Mouse (Mus musculus): ENCODE measurements around the gene Egln1. TPM values are rescaled to one million over a fixed set of nuclear protein-coding genes. Genes with fewer than 3 reads are reported as not detected.

Gene Egln1
- polyA plus RNA-seq, 1 experiment from 2014 or later: 4.3 TPM

DNA sequence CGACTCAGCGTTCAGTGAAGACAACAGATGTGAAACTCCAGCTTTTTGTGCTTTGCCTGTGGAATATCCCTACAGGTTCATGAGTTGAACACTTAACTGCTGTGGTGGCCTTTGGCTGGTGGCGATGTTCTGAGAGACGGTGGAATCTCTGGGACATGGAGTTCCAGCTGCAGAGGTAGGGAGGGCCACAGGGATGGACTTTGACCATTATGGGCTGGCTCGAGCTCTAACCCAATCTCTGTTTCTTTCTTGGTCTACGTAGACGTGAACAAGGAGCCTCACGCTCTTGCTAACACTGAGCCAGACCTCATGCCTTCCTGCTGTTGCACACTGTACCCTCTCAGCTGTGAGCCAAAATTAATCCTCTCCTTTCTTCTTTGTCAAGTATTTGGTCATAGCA is 15.8 kb upstream of the Egln1 start:
- Histone ChIP-seq H3K4me3 (no peak overlapping the region), H3K36me3 (no peaks in the 10 kb centered on the region), H3K27ac (no peak overlapping the region), H3K4me2 (no peak overlapping the region), H3K27me3 (replicated peaks) (peaks cover 5% of the 10 kb centered on the region; the same call in 1 of the 2 replicates), H3K9me3 (replicated peaks) (no peaks in the 10 kb centered on the region), H3K9ac (no peak overlapping the region), H3K4me1 (peaks cover 3% of the 10 kb centered on the region)
- ATAC-seq: no peak
- 80% methylated on average over 8 of the region's 8 CpGs for WGBS (ENCODE audit: insufficient replicate concordance)

DNA sequence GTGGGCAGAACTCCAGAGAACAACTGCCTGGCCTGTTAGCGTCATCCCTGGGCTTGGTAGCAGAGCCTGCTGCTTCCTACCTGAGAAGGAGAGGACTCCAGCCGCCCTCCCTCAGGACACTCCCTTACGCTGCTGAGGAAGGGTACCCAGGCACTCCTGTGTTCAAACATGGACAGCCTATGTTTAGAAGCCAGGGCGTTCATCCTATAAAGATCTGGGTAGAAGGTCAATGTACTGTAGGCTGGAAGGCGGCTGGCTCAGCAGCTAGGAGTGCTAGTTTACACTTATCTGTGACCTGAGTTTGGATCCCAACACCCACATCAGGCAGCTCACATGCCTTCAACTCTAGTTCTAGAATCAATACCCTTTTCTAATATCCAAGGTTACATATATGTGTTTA is 14.1 kb upstream of the Egln1 start:
- Histone ChIP-seq H3K27me3 (replicated peaks) (no peaks in the 10 kb centered on the region), H3K27ac (no peak overlapping the region), H3K9ac (no peak overlapping the region), H3K4me1 (peaks cover 13% of the 10 kb centered on the region), H3K4me3 (no peak overlapping the region), H3K9me3 (replicated peaks) (no peaks in the 10 kb centered on the region), H3K4me2 (no peak overlapping the region), H3K36me3 (no peaks in the 10 kb centered on the region)
- 78% methylated on average over 5 of the region's 5 CpGs for WGBS (ENCODE audit: insufficient replicate concordance)
- ATAC-seq: no peak

GRCm38 (mm10) chr8:124960226-124960880 is 11.2 kb upstream of the Egln1 start:
- Histone ChIP-seq H3K4me3 (no peak overlapping the region), H3K27ac (no peak overlapping the region), H3K36me3 (no peaks in the 10 kb centered on the region), H3K4me1 (peaks cover 13% of the 10 kb centered on the region), H3K9ac (no peak overlapping the region), H3K9me3 (replicated peaks) (no peaks in the 10 kb centered on the region), H3K27me3 (replicated peaks) (no peaks in the 10 kb centered on the region), H3K4me2 (no peak overlapping the region)
- WGBS (ENCODE audit: insufficient replicate concordance): 48% methylated on average over 8 of the region's 8 CpGs
- no peak for ATAC-seq

DNA sequence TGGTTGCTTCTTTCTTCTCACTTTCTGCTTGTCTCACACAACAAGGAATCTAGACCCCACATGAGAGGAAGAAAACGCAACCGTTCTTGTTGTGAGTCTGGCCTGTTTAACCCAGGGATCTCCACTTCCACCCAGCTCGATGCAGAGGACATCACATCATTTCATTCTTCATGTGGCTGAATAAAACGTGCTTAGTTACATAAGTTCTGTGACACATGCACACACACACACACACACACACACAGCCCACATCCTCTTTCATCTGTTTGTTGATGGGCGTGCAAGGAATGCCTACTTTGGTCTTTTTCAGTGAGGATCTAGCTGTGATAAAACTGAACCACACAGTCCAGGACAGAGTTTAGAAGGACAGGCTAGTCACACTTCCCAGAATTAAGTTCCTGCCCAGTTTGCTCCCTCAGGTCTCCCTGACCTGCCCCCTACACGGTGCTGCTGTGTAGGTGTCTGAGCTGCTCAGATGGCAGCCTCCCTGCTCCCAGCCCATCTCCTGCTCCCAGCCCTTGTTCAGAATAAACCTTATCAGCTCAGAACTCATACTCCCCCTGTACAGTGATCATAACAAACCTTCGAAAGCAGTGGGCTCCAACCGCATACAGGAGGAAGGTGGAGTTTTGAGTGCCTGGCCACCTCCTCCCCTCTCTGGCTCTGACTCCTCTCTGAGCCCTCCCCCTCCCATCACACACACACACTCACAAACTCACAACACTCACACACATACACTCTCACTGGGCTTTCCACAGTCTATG is 10.5 kb upstream of the Egln1 start:
- H3K27ac ChIP-seq: no peak overlapping the region
- H3K9me3 ChIP-seq (replicated peaks): no peaks in the 10 kb centered on the region
- no peaks in the 10 kb centered on the region for H3K36me3 ChIP-seq
- WGBS (ENCODE audit: insufficient replicate concordance): 38% methylated on average over 8 of the region's 8 CpGs
- peaks cover 13% of the 10 kb centered on the region for H3K4me1 ChIP-seq
- ATAC-seq: peak; percentile 35; the same call in 1 of the 2 replicates
- no peak overlapping the region for H3K4me3 ChIP-seq
- H3K9ac ChIP-seq: no peak overlapping the region
- H3K27me3 ChIP-seq (replicated peaks): no peaks in the 10 kb centered on the region
- no peak overlapping the region for H3K4me2 ChIP-seq

GRCm38 (mm10) chr8:124954572-124955082 is 5.5 kb upstream of the Egln1 start:
- 69% methylated on average over 8 of the region's 8 CpGs for WGBS (ENCODE audit: insufficient replicate concordance)
- no peak overlapping the region for H3K9ac ChIP-seq
- H3K27me3 ChIP-seq (replicated peaks): no peaks in the 10 kb centered on the region
- H3K4me2 ChIP-seq: no peak overlapping the region
- H3K4me1 ChIP-seq: peaks cover 22% of the 10 kb centered on the region
- no peaks in the 10 kb centered on the region for H3K36me3 ChIP-seq
- H3K4me3 ChIP-seq: no peak overlapping the region
- no peaks in the 10 kb centered on the region for H3K9me3 ChIP-seq (replicated peaks)
- no peak overlapping the region for H3K27ac ChIP-seq
- no peak for ATAC-seq

GRCm38 (mm10) chr8:124953188-124953587 is 4.1 kb upstream of the Egln1 start:
- no peak overlapping the region for H3K27ac ChIP-seq
- no peak for ATAC-seq
- H3K4me3 ChIP-seq: no peak overlapping the region
- H3K9ac ChIP-seq: no peak overlapping the region
- no peaks in the 10 kb centered on the region for H3K36me3 ChIP-seq
- no peaks in the 10 kb centered on the region for H3K9me3 ChIP-seq (replicated peaks)
- peaks cover 3% of the 10 kb centered on the region for H3K27me3 ChIP-seq (replicated peaks)
- no peak overlapping the region for H3K4me2 ChIP-seq
- 68% methylated on average over 7 of the region's 7 CpGs for WGBS (ENCODE audit: insufficient replicate concordance)
- H3K4me1 ChIP-seq: peaks cover 19% of the 10 kb centered on the region

- WGBS (ENCODE audit: insufficient replicate concordance): 51% methylated on average over 2 of the region's 2 CpGs
- Histone ChIP-seq H3K9ac (no peak overlapping the region), H3K4me1 (peaks cover 42% of the 10 kb centered on the region), H3K27ac (no peak overlapping the region), H3K27me3 (replicated peaks) (peaks cover 25% of the 10 kb centered on the region), H3K36me3 (no peaks in the 10 kb centered on the region), H3K4me3 (no peak overlapping the region), H3K4me2 (peak overlapping the region; percentile 86; the same call in 1 of the 2 replicates), H3K9me3 (replicated peaks) (no peaks in the 10 kb centered on the region)
- no peak for ATAC-seq
These were observed 1.7 kb upstream of the Egln1 start for GRCm38 (mm10) chr8:124950865-124951264.

- H3K36me3 ChIP-seq: no peaks in the 10 kb centered on the region
- H3K9ac ChIP-seq: peak overlapping the region; percentile 80
- peak overlapping the region; percentile 73 for H3K27ac ChIP-seq
- 42% methylated on average over 10 of the region's 10 CpGs for WGBS (ENCODE audit: insufficient replicate concordance)
- peaks cover 50% of the 10 kb centered on the region for H3K4me1 ChIP-seq
- H3K4me2 ChIP-seq: peak overlapping the region; percentile 86
- ATAC-seq: no peak
- no peaks in the 10 kb centered on the region for H3K9me3 ChIP-seq (replicated peaks)
- H3K27me3 ChIP-seq (replicated peaks): peaks cover 25% of the 10 kb centered on the region
- H3K4me3 ChIP-seq: peak overlapping the region; percentile 68
These were observed 939 bp upstream of the Egln1 start for GRCm38 (mm10) chr8:124950069-124950456.

DNA sequence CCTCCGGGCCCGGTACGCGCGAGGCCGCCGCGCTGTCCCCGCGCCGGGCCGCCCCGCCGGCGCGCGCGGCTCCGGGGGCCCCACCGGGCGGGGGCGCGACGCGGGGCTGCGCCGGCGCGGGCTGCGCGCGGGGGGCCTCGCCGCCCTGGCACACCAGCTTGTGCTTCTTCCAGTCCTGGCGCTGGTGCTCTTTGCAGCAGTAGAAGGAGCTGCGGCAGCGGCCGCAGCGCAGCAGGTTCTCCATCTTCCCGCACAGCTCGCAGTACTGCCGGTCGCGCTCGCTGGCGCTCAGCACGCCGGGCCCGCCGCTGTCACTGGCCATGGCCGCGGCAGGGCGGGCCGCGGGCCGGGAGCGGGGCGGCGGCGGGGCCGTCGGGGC is 402 bp downstream of the Egln1 start:
- Histone ChIP-seq H3K27me3 (replicated peaks) (peaks cover 25% of the 10 kb centered on the region), H3K4me3 (peak overlapping the region; percentile 68), H3K27ac (peak overlapping the region; percentile 84), H3K4me2 (peak overlapping the region; percentile 94), H3K4me1 (peaks cover 58% of the 10 kb centered on the region), H3K9ac (peak overlapping the region; percentile 78), H3K9me3 (replicated peaks) (no peaks in the 10 kb centered on the region), H3K36me3 (0 out of 2 replicates have a peak, but pooled peaks cover 3% of the 10 kb centered on the region)
- ATAC-seq: peak; percentile 9; the same call in 1 of the 2 replicates
- under 1% methylated on average over 43 of the region's 62 CpGs for WGBS (ENCODE audit: insufficient replicate concordance)

DNA sequence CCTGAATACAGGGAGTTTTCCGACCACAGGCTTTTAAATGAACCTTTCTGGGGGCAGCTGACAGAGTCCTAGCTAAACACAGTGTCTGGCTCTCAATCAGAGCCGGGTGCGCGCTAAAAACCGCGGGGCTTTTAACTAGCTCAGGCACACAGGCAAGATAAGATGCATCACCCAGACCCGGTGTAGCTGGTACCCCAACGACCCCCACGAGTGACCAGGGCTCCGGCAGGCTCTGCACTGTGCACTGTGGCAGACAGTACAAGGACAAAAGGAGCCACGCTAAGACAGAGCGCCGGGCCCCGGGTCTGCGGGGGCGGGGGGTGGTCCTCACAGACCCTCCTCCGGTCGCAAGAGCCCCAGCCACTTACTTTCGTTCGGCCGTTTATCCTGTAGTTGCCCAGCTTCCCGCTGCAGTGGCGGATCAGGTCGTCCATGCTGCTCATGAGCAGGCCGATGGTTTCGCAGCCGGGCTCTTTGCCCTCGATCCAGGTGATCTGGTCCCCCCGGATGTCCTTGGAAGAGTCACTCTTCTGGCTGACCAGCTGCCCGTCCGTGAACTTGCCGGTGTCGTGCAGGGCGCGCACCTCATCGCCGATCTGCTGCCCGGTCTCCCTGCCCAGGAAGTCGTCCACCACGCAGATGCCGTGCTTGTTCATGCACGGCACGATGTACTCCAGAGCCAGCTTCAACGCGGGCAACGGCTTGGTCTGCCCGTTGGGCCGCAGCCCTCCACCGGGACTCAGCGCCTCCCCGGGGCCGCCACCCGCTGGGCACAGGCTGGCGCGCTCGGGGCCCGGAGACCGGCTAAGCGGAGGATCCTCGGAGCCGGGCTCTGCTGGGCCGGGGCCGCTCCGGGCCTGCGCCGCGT is 1.0 kb downstream of the Egln1 start:
- ATAC-seq: peak; percentile 5; the same call in 1 of the 2 replicates
- peaks cover 62% of the 10 kb centered on the region for H3K4me1 ChIP-seq

GRCm38 (mm10) chr8:124944406-124944805 is 4.7 kb downstream of the Egln1 start:
- H3K9me3 ChIP-seq (replicated peaks): no peaks in the 10 kb centered on the region
- H3K4me1 ChIP-seq: peaks cover 46% of the 10 kb centered on the region
- no peak overlapping the region for H3K27ac ChIP-seq
- no peak overlapping the region for H3K4me3 ChIP-seq
- peaks cover 25% of the 10 kb centered on the region for H3K27me3 ChIP-seq (replicated peaks)
- H3K9ac ChIP-seq: no peak overlapping the region
- H3K4me2 ChIP-seq: no peak overlapping the region
- H3K36me3 ChIP-seq: peaks cover 22% of the 10 kb centered on the region
- WGBS (ENCODE audit: insufficient replicate concordance): 76% methylated on average over 7 of the region's 7 CpGs
- no peak for ATAC-seq

More for the DNA sequence above, 1.0 kb downstream of the Egln1 start:
- peak overlapping the region; percentile 84 for H3K27ac ChIP-seq
- under 1% methylated on average over 67 of the region's 67 CpGs for WGBS (ENCODE audit: insufficient replicate concordance)
- peak overlapping the region; percentile 68 for H3K4me3 ChIP-seq
- no peaks in the 10 kb centered on the region for H3K9me3 ChIP-seq (replicated peaks)
- H3K27me3 ChIP-seq (replicated peaks): peaks cover 25% of the 10 kb centered on the region
- peak overlapping the region; percentile 94 for H3K4me2 ChIP-seq
- H3K9ac ChIP-seq: peak overlapping the region; percentile 78
- H3K36me3 ChIP-seq: 0 out of 2 replicates have a peak, but pooled peaks cover 3% of the 10 kb centered on the region

Data from liver, embryonic 12.5 days (tissue).